Mouse (Mus musculus): Measurements from ENCODE around the gene Hist1h4h. TPM values are rescaled to one million over a fixed set of nuclear protein-coding genes. Genes with fewer than 3 reads are reported as not detected.
"Not testable (repeated sequence)": the region's sequence is repeated elsewhere in the genome, so short reads cannot be mapped to it uniquely, and the experiment has no call there.

Gene Hist1h4h
- polyA plus RNA-seq, 1 experiment = 21.5 TPM

GRCm38 (mm10) chr13:23571022-23571503, 40.2 kb downstream of the Hist1h4h start, which contains the start of the genes Hist1h2ae and Hist1h2bg:
Gene Hist1h2ae, minus strand, starts transcription at chr13:23571220.
Gene Hist1h2bg, plus strand, starts transcription at chr13:23571396.
- peak; percentile 79 for TF ChIP-seq POLR2AphosphoS2 (IDR thresholded peaks at IDR 0.05; ENCODE audit: insufficient read length, low read depth)
- no peak for TF ChIP-seq USF1 (IDR thresholded peaks at IDR 0.05; ENCODE audit: low read depth)
- peak; percentile 64 for TF ChIP-seq POLR2A (IDR thresholded peaks at IDR 0.05; ENCODE audit: insufficient read length, low read depth)
- Histone ChIP-seq H3K4me3 (peak within 1 kb of the TSS; percentile 27), H3K27me3 (ENCODE audit: control insufficient read depth, insufficient read depth, insufficient read length) (no peaks in the 10 kb centered on the region), H3K79me2 (ENCODE audit: control insufficient read depth, insufficient read depth) (no peaks in the 10 kb centered on the region), H3K36me3 (ENCODE audit: control insufficient read depth, insufficient read depth) (no peaks in the 10 kb centered on the region), H3ac (ENCODE audit: control insufficient read depth, insufficient read length) (no peak within 1 kb of the TSS), H3K4me2 (ENCODE audit: low read depth) (peak within 1 kb of the TSS; percentile 64)

DNA sequence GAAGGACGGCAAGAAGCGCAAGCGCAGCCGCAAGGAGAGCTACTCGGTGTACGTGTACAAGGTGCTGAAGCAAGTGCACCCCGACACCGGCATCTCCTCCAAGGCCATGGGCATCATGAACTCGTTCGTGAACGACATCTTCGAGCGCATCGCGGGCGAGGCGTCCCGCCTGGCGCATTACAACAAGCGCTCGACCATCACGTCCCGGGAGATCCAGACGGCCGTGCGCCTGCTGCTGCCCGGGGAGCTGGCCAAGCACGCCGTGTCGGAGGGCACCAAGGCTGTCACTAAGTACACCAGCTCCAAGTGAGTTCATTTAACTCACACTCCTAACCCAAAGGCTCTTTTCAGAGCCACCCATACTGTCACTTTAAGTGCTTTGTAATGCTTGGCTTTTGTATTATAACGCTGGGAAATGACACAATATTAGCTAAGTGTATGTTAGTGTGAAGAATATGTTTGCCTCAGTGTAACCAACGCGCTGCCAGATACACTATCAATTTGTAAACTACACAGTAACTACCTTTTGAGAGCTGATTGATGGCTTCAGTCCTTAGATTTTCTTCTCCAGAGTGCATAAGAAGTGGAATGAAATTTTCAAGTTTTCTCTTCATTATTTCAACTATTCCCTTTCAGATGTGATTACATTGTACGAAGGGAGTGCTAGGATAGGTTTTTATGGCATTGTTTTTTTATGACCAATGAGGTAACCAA, 40.8 kb downstream of the Hist1h4h start:
- TF ChIP-seq POLR2A (IDR thresholded peaks at IDR 0.05; ENCODE audit: insufficient read length, low read depth) (peak; percentile 78), POLR2AphosphoS2 (IDR thresholded peaks at IDR 0.05; ENCODE audit: insufficient read length, low read depth) (peak; percentile 82)
- Histone ChIP-seq H3K4me2 (ENCODE audit: low read depth) (peak overlapping the region; percentile 64), H3K4me3 (peak overlapping the region; percentile 27)
- H3K36me3 ChIP-seq (ENCODE audit: control insufficient read depth, insufficient read depth); H3K79me2 ChIP-seq (ENCODE audit: control insufficient read depth, insufficient read depth); H3ac ChIP-seq (ENCODE audit: control insufficient read depth, insufficient read length); H3K27me3 ChIP-seq (ENCODE audit: control insufficient read depth, insufficient read depth, insufficient read length): not testable (repeated sequence)

DNA sequence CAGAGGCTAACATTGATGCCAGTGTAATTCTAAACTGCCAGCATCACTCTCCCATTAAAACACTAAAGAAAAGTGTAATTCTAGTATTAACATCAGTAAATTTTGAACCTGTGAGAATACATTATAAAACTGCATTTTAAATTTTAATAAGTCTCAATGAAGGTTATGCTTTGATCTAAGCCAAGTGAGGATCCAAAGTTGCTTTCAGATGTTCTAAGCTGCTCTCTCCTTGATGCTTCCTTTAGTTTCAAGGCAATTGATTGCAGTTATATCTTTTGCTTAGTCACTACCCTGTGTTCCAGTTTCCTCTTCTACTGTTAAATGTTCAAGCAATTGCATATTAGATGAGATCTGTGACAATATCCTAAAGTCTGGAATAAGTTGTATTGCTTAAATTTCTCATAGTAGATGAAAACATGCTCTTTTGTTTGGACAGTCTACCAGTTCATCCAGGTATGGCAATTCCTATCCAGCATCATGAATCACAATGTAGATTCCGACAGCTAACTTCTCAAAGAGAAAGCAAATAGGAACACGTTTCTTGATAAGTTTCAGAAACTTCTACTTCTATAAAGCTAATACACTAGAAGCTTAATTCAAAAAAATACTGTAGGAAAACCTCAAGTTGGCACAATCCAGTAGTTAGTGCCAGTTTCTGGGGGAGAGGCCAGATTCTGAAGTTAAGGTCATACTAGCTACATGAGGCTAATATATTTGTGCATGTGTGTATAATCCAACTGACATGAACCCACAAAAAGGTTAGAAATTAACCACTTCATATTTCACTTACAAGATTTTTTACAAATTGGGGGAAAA, 41.6 kb downstream of the Hist1h4h start:
- H3K4me2 ChIP-seq (ENCODE audit: low read depth) = peak overlapping the region; percentile 64
- H3K79me2 ChIP-seq (ENCODE audit: control insufficient read depth, insufficient read depth) = no peaks in the 10 kb centered on the region
- no peak overlapping the region for H3ac ChIP-seq (ENCODE audit: control insufficient read depth, insufficient read length)
- H3K36me3 ChIP-seq (ENCODE audit: control insufficient read depth, insufficient read depth) = no peaks in the 10 kb centered on the region
- H3K27me3 ChIP-seq (ENCODE audit: control insufficient read depth, insufficient read depth, insufficient read length) = no peaks in the 10 kb centered on the region
- no peak for TF ChIP-seq SRF (IDR thresholded peaks at IDR 0.05; ENCODE audit: control insufficient read depth, insufficient read length, low read depth)
- TF ChIP-seq POLR2AphosphoS2 (IDR thresholded peaks at IDR 0.05; ENCODE audit: insufficient read length, low read depth) = no peak
- TF ChIP-seq MYOD1 (IDR thresholded peaks at IDR 0.05; ENCODE audit: control insufficient read depth in 1 of 3, insufficient read length in 2 of 3, low read depth in 2 of 3) = no peak
- TF ChIP-seq TCF12 (IDR thresholded peaks at IDR 0.05; ENCODE audit: insufficient read depth, poor library complexity, severe bottlenecking) = no peak
- no peak for TF ChIP-seq REST (IDR thresholded peaks at IDR 0.05; ENCODE audit: insufficient read depth, insufficient read length)
- TF ChIP-seq USF1 (IDR thresholded peaks at IDR 0.05; ENCODE audit: low read depth) = no peak
- TF ChIP-seq E2F4 (IDR thresholded peaks at IDR 0.05; ENCODE audit: insufficient read depth) = no peak
- no peak for TF ChIP-seq TCF3 (IDR thresholded peaks at IDR 0.05; ENCODE audit: insufficient read length, low read depth)
- no peak for TF ChIP-seq MYOG (IDR thresholded peaks at IDR 0.05; ENCODE audit: control insufficient read depth in 1 of 3, insufficient read depth in 1 of 3, insufficient read length in 2 of 3, low read depth in 2 of 3)
- no peak for TF ChIP-seq POLR2A (IDR thresholded peaks at IDR 0.05; ENCODE audit: insufficient read length, low read depth)
- no peak for TF ChIP-seq MAX (IDR thresholded peaks at IDR 0.05; ENCODE audit: low read depth)
- no peak for TF ChIP-seq CEBPB (IDR thresholded peaks at IDR 0.05; ENCODE audit: insufficient read depth, poor library complexity, severe bottlenecking)
- H3K4me3 ChIP-seq = peak overlapping the region; percentile 27

GRCm38 (mm10) chr13:23573034-23573897, 42.4 kb downstream of the Hist1h4h start:
- H3K4me3 ChIP-seq = peak overlapping the region; percentile 27
- H3K79me2 ChIP-seq (ENCODE audit: control insufficient read depth, insufficient read depth); H3K36me3 ChIP-seq (ENCODE audit: control insufficient read depth, insufficient read depth); H3ac ChIP-seq (ENCODE audit: control insufficient read depth, insufficient read length); H3K27me3 ChIP-seq (ENCODE audit: control insufficient read depth, insufficient read depth, insufficient read length): not testable (repeated sequence)
- peak overlapping the region; percentile 64 for H3K4me2 ChIP-seq (ENCODE audit: low read depth)

GRCm38 (mm10) chr13:23573898-23574524, 43.2 kb downstream of the Hist1h4h start, which contains the start of the genes Hist1h2bf and Hist1h2ad:
Gene Hist1h2bf, minus strand, starts transcription at chr13:23574196.
Gene Hist1h2ad, plus strand, starts transcription at chr13:23574381.
- H3K79me2 ChIP-seq (ENCODE audit: control insufficient read depth, insufficient read depth); H3K36me3 ChIP-seq (ENCODE audit: control insufficient read depth, insufficient read depth); H3K27me3 ChIP-seq (ENCODE audit: control insufficient read depth, insufficient read depth, insufficient read length); H3ac ChIP-seq (ENCODE audit: control insufficient read depth, insufficient read length): not testable (repeated sequence)
- H3K4me2 ChIP-seq (ENCODE audit: low read depth) = peak within 1 kb of the TSS; percentile 77
- H3K4me3 ChIP-seq = peak within 1 kb of the TSS; percentile 27
- TF ChIP-seq E2F4 (IDR thresholded peaks at IDR 0.05; ENCODE audit: insufficient read depth) (peak; percentile 83), POLR2A (IDR thresholded peaks at IDR 0.05; ENCODE audit: insufficient read length, low read depth) (peak; percentile 65), POLR2AphosphoS2 (IDR thresholded peaks at IDR 0.05; ENCODE audit: insufficient read length, low read depth) (peak; percentile 84)
